Mouse (Mus musculus): ENCODE results near the gene Efna3.

Gene Efna3

DNA sequence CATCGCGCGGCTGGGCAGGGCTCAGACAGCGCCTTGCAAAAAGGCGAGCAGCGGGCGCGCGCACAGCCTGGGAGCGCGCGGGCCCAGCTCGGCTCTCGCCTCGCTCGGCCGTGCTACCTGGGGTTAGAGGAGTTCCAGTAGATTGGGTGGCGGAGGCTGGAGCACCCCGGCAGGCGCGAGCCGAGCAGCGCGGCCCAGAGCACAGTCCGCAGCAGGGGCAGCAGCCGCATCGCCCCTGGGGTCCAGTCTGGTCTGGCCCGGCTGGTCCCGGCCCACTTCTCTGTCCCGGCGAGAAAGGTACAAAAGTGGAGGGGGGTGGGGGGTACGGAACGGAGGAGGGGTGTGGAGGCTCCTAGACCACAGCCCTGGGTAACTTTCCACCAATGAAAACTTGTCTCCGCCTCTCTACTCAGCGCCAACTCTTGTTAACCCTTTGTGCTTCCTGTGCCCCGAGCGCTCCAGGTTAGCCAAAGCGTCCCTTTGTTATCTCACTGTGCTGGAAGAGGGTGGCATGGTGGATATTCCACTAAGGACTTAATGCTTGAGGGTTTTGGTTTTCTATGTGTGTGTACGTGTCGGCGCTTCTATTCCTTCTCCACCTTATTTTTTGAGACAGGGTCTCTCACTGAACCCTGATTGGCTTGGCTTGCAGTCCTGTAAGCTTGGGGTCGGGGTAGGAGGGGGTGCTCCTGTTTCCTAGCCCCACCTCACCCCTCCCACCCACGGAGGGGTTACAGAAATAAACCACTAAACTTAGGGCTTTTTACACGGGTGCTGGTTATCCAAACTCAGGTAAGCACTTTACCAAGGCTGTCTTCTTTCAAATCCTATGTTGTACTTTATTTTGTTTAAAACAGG, 15.2 kb upstream of the Efna3 start, which contains the start of gene Efna4:
Gene Efna4, minus strand, starts transcription at position 308 of the 858 bp plus-strand sequence.
- no peak for DNase-seq

DNA sequence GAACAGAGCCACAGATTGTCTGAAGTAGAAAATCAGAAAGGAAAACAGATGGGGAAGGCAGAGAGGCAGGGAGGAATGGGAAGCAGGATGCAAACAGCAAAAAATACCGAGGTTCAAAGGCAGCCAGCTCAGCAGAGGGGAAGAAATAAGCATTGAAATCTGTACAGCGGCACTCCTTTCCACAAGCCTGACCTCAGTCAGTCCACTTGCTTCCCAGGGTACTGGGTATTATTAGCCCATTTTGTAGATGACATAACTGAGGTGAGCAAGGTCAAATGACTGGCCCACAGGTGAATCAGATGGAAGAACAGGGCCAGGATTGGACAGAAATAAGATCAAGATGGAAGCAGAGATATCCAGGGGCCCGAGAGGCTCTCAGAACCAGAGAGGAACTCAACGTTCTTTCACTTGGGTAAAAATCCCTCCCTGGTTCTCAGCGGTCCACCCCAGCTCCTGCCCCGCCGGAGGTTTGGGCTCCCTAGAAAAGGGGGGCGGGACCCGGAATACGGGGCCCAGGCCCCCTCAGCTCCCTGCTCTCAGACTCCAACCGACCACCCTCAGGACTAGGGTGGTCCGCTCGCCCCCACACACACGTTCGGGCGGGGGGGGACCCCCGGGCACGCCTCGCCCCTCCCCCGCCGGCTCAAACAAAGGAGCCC, 14.4 kb upstream of the Efna3 start:
- DNase-seq: no peak

DNA sequence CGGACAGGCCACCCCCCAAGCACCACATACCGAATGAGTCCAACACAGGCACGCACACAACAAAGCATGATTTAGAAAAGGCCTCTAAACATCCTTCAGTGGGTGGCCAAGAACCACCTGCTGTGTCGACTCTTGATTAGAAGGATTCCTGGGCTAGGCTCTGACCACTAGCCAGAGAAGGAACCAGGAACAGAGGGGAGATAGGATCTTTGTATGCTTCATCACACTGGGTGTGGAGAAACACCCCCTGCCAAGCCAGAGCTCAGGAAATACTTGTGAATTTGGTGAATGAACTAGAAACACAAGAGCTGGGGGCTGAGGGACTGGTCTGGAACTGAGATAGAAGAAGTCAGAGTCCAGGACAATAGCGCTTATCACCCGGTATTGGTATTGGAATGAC, 13.8 kb upstream of the Efna3 start:
- no peak for DNase-seq

DNA sequence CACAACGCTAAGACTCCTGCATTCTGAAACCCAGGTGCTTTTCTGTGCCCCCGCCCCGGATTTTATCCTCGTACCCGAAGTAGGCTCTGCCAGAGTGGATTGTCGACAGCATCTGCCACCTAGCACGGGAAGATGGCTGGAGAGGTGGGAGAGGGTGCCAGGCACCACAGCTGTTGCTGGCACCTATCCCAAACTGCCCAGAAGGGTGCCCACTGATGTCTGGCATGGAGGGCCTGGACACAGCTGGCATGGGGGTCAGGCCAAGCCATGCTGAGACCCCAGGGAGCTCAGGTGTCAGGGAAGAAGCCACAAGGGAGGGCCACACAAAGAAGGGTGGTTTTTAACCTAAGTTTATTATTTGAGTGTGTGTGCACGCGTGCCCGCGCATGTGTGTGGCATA, 10.3 kb upstream of the Efna3 start:
- DNase-seq: no peak

DNA sequence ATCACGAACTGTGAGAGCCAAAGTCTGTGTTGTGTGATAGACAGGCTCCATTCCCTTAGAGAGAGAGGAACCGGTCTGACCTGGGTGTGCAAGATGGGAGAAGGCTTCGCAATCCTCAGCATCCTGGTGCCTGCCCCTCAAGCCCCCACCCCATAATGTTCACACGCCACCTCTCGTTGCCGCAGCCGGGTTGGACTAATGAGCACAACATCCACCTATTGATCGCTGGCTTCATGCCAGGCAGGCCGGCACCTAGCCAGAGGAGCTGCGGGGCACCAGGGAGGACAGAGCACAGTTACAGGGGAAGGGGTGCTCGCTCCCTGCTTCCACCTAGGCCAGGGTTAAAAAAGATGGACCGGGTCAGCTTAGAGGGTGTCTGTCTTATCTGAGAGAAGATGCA, 9.7 kb upstream of the Efna3 start:
- DNase-seq: no peak

DNA sequence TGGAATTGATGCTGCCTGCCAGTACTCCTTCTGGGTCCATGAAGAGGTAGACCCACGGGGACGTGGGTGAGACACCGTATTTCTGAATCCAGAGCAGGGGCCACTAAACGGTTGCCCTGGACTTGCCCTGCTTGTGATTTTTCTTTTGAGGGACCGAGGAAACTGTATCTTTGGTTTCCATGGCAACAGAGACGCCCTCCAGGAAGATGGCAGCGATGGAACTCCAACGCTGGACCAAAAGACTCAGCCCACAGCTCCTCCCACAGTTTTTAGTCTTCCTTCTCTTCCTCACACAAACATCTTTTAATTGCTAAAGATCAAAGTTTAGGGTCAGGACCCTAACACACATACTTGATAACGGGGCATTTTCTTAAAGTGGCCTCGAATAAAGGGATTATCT, 9.2 kb upstream of the Efna3 start:
- DNase-seq: no peak

DNA sequence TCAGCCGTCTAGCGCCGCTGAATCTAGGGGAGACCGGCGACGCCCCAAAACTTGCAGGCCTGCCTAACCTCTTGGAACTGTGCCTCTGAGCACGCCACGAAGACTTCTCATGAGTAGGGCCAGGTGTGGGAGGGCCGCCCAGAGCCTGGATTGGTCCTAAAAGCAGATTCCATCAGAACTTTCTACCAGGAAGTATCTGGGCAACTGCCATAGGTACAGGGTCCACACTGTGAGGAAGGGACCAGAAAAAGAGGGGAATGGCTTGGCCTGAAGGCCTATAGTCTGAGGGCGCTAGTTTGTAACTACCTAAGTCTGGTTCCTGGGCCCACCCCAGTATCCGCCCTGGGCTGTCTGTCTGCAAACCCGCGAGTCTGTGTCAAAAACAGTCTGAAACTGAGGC, 8.8 kb upstream of the Efna3 start:
- DNase-seq: no peak

DNA sequence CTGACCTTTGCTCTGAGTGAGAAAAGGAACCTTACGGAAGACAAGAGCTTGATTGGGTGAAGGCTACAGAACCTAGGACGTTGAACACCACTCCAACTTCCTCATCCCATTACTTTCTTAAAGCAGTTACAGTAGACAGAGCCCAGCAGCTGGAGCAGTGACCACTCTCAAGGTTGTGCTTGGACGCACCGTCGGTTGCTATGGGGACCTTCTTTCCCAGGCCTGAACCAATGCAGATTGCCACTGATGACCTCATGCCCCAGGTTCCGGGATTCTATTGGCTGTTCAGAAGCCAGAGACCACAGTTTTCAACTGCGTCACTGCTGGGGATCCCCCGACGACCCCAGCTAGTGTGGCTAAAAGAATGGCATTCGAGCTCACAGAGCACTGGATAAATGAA, 8.2 kb upstream of the Efna3 start:
- DNase-seq: no peak

DNA sequence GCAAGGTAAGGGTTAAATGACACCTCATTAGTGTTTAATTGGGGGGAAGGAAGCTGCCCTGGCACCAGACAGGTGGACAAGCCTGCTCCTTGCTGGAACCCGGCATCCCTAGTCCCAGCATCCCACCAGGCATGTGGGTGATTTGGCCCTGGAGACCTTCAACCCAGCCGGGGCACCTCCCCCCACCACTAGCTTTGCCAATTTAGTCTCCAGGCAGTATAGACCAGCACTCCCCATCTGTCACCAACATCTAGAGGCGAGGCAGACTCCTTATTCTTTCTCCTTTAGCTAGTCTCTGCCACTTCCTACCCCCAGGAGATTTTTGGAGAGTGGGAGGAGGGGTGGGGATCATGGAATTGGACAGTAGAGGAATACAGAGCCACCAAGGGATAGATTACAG, 7.6 kb upstream of the Efna3 start:
- no peak for DNase-seq

DNA sequence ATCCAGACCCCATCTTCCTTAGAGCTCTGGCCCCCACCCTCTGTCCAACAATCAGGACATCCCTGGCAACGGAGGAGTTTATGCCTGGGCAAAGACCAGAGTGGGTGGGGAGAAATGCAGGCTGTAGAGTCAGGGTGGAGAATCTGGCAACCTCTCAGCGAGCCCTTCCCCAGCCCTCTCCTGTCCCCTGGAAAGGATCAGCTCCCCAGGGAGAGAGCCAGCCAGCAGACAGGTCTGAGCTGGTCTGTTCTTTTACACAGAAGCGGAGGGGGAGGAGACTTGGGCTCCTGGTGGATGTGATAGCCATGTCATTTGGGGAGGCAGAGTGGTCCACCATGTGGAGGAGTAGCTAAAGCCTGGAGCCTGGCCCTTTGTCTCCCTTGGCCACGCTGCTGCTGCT, 5.9 kb upstream of the Efna3 start:
- no peak for DNase-seq

DNA sequence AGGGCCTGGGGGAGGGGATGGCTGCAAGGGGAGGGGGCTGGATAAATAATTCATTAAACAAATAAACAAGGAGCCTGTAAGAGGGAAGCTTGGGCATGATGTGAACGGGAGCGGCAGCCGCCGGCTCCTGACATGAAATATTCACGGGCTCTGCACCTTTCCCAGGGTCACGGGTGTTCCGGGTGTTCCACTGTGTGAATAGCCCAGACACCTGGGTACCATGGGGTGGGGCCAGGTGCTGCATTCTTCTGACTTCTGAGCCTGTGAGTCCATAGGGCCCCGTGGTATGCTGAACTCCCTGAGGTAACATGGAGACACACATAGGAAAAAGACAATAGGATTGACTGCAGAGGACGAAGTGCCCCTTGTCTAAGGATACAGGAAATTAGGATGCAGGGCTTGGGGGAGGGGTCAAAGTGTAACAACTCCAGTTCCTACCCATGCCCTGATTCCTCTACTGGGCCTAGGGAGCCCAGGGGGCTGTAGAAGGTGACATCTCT, 4.7 kb upstream of the Efna3 start:
- DNase-seq: no peak

DNA sequence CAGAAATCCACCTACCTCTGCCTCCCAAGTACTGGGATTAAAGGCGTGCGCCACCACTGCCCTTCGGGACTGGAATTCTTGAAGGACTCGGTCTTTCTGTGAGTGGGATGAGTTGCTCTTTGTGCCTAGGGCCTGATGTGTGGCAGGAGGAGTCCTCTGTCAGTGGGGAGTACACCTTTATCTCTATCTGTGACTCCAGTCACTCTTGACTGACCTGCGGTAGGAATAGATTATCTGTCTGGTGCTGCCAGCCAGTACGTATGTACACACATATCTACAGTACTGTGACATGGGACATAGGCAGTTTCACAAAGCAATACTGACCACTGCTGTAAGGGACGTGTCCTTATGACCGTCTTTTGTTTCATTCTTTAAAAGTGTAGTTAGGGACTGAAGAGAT, 3.1 kb upstream of the Efna3 start:
- no peak for DNase-seq

DNA sequence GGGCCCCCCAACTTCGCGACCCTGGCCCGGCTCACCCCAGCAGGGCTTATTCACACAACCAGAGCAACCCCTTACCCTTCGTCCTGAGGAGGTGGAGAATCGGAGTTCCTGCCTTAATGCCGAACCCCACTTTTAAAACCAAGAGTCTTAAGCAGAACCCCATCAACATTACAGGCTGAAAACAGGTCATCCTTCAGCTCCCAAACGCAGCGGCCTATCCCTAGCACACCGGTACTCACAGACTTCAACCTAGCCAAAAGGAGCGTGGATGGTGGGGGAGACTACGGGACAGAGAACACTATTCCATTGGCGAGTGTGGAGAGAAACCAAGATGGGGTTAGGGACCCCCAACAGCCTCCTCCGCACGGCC, 649 bp downstream of the Efna3 start:
- DNase-seq: no peak

DNA sequence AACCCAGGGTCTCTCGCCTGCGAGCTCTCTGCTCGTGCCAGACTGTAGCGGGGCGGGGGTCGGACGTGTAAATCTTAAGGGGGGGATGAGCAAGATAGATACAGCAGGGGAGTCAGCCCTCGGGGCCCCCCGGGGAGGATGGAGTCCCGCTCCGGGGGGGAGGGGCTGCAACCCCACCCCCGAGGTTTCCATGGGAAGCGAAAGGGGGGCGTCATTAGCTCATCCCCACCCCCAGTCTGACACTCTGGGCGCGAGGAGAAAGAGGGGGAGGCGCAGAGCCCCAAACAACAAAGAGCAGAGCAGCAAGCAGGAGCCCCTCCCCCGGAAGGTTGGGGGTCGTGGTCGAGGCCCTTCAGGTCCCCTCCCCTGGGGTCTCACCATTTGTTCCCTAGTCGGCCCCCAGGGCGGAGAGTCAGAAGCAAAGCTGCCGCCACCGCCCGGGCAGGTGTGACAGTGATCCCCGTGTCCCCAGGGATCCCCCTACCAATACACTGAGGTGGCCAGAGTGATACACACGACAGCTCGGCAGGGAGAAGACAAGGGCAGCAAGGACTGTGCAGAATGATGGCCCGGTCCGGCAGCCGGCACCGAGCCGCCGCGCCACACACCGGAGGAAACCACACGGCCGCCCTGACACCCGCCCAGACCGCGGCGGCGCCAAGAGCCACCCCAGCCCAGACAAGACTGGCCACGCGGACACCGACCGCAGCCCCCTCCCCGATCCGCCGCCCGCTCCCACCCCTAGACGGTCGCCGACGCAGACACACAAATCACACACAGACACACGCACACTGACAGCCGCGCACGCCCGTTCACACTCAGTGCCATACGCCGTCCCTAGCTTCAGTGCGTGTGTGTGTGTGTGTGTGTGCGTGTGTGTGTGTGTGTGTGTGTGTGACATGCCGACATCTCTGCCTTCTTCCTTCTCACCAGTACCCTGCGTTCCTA, 1.3 kb downstream of the Efna3 start:
- no peak for DNase-seq

DNA sequence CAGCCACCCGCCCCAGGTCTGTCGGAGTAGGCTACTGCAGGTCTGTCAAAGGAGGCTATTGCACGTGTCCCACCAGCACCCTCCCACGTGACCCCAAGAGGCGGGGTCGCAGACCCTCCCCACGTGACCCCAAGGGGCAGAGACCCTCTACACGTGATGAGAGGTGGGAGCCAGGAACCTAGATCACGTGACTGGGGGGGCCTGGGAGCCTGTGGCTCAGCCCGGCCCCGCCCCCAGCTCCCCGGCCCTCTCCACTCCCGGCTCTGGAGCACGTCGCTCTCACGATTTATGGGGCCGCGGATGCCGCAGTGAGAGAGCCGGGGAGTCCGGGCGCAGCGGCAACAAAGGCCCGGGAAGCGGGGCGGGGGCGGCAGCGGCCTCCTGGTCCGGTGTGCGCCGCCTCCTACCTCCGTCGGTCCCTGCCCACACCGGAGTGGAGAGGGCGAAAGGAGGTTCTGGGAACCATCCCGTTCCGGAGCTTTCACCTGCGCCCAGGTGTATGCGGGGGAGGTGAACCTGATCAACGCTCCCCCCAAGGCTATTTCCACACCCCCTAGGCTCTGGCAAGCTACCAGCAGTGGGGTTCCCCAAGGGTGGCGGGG, 2.1 kb downstream of the Efna3 start:
- no peak for DNase-seq

DNA sequence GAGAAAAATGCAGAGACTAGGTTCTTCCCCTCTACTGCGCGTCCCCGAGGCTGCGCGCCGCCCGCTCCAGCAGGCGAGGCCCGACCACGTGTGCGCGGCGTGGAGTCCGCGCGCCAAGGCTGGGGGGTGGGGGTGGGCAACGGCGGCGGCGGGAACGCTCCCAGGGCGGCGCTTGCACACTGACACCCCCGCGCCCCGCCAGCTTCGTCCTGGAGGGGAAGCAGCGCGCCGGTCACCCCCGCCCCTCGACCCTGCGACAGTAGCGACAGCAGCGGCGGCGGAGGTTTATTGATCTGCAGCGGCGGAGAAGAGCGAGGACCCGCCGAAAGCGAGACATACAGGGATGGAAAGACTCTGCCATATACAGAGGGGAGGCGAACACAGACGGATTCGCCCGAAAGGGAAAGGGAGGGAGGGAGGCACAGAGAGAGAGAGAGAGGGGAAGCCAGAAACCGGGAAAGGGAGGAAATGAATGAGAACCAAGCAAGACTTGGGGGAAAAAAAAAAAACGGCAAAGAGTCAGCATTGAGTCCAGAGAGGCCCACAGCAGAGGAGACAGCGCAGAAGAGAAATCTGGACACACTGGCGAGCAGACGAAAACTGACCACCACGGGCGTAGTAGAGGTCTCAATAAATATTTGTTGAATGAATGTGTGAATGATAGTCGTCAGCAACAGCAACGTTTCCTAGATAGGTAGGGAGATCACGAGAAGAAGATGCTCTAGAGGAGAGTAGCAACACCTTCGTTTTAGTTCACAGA, 3.0 kb downstream of the Efna3 start:
- DNase-seq: no peak

DNA sequence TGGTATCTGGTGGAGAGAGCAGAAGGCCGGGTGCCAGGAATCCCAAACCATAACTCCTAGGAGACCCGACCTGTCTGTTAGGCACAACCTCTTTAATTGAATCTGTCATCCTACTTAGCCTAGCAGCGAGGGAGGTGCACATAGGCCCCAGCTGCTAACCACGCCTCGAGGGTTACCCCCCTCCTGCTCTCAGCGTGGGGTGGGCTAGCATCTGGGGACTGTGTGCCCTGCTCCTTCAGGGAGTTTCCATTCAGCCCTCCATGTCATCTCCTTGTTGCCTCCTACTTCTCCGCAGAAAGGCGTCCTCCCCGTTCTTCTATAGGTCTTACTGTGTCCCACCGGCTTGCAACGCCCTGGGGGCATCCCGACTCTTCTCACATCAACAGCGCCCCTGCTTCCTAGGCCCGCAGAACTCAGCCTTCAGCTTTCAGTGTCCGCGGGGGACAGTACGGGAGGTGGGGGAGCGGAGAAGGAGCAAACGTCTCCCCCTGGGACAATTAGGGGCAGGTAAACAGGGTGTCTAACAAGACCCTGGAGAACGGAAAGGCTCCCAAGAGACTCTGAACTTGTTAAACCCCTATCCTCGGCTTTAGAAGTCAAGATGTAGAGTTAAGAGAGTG, 3.7 kb downstream of the Efna3 start:
- no peak for DNase-seq

DNA sequence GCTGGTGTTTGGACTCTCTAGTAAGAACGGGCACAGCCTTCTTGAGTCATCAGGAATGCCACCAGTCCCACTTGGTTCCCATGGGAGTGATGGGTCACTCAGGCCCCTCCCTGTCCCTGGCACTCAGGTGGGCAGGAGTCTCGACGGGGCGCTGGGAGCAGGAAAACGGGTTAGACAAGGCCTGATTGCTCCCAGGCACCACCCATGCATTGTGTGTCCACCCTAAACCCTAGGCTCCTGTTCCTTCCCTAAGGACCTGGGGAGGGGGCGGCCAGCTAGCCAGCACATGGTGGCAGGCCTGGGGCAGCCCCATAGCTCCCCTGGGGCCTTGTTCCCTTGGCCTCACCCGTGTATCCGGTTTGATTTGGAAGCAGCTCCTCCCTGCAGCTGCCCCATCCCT, 4.4 kb downstream of the Efna3 start:
- no peak for DNase-seq

DNA sequence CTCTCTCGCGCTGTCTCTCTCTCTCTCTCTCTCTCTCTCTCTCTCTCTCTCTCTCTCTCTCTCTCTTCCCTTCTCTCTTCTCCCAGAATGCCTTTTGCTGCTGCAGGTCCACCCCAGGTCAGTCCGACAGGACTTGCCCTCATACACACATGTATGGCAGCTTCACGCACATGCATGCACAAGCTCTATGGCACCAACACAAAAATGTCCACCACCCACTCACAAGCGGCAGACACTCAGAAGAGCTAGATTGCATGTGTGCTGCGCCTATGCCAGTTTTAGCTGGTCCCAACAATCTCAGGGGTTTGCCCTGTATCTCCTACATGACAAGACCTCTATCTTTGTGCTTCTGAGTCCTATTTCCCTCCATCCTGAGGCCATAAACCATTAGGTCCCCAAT, 5.5 kb downstream of the Efna3 start:
- DNase-seq: no peak

DNA sequence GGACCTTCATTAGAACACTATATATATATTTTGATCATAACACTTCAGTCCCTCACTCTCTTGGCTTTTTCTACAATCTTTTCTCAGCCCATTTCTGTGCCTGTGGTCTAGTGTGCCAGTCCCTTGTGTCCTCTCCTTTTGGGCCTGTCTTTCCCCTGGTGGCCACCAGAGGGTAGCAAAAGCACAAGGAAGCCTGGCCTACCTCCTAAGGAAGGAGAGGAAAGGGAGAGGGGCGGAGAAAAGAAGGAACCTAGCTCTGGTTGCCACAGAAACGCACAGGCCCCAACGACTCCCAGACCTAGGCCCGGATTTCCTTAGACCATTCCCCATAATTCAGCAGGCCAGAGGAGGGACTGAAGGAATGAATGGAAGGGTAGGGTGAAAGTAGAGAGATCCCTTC, 5.9 kb downstream of the Efna3 start:
- peak; percentile 82 for DNase-seq

All from cerebellum, adult 8-10 months (tissue).